In genomic region chr9:108013577-108013976, GRCm38 (mm10) we compare ENCODE assay signal across 1 mouse cellular context.
A peak's percentile ranks its signal among the peaks of the same experiment; 100 is the strongest.
TF ChIP-seq lines count a peak whose summit lies in the region.

No protein-coding gene starts in this region.

TF ChIP-seq in MEL, 35 proteins besides CTCF, POLR2A, EP300 and RAD21:
- TF ChIP-seq SMC3 (IDR thresholded peaks at IDR 0.05; ENCODE audit: low read depth, low read length) = peak; percentile 51
- TF ChIP-seq ZNF384 (IDR thresholded peaks at IDR 0.05; ENCODE audit: low read depth, low read length) = peak; percentile 58
